8 mouse cellular contexts compared by ENCODE assay signal in genomic region chr16:33063267-33063666, GRCm38 (mm10). TPM values are rescaled to one million over a fixed set of nuclear protein-coding genes. Genes with fewer than 3 reads are reported as not detected.
DNase-seq lines count a peak whose midpoint lies in the region; ATAC-seq and TF ChIP-seq lines count a peak whose summit lies in the region.

No protein-coding gene starts in this region.

- TF ChIP-seq POLR2A in lung, adult 2 months (IDR thresholded peaks at IDR 0.05; ENCODE audit: borderline replicate concordance, extremely low read depth, low read depth, low read length): no peak

- H3K9me3 ChIP-seq in hindbrain, embryonic 15.5 days: no peaks in the 10 kb centered on the region
- no peaks in the 10 kb centered on the region for H3K9me3 ChIP-seq in midbrain, postnatal 0 days (ENCODE audit: low read length)

- ATAC-seq in common myeloid progenitor, adult 5-6 weeks (replicated peaks; ENCODE audit: low read depth, poor library complexity, severe bottlenecking): peak; percentile 26
- ATAC-seq in hindbrain, embryonic 15.5 days (ENCODE audit: low FRiP score, low read depth): no peak
- no peak for ATAC-seq in midbrain, postnatal 0 days (ENCODE audit: low FRiP score)

- peak overlapping the region; percentile 83; the same call in 1 of the 2 replicates for H3K27ac ChIP-seq in hindbrain, embryonic 15.5 days (replicated peaks)
- no peak overlapping the region for H3K27ac ChIP-seq in midbrain, postnatal 0 days (ENCODE audit: low read depth, low read length)

- H3K9ac ChIP-seq in hindbrain, embryonic 15.5 days: peak overlapping the region; percentile 64
- peak overlapping the region; percentile 76; the same call in 1 of the 2 replicates for H3K9ac ChIP-seq in midbrain, postnatal 0 days (replicated peaks; ENCODE audit: low read length, poor library complexity, severe bottlenecking)

- TF ChIP-seq CTCF in lung, adult 2 months (IDR thresholded peaks at IDR 0.05; ENCODE audit: insufficient read depth, low read length): no peak
- no peak for TF ChIP-seq CTCF in midbrain, postnatal 0 days (IDR thresholded peaks at IDR 0.05)

- peaks cover 37% of the 10 kb centered on the region for H3K36me3 ChIP-seq in hindbrain, embryonic 15.5 days
- peaks cover 32% of the 10 kb centered on the region for H3K36me3 ChIP-seq in midbrain, postnatal 0 days (ENCODE audit: insufficient read depth, low read length)

- H3K4me1 ChIP-seq in lung, adult 2 months (ENCODE audit: control insufficient read depth, insufficient read depth, low read length): no peaks in the 10 kb centered on the region; the same call in 1 of the 2 replicates
- peaks cover 27% of the 10 kb centered on the region for H3K4me1 ChIP-seq in hindbrain, embryonic 15.5 days (replicated peaks)
- peaks cover 11% of the 10 kb centered on the region for H3K4me1 ChIP-seq in midbrain, postnatal 0 days (ENCODE audit: insufficient read depth, low read length)

- no peak for DNase-seq in lung, adult 2 months
- no peak for DNase-seq in lung, adult 18-20 months
- DNase-seq in midbrain, postnatal 0 days (ENCODE audit: low spot score): no peak
- DNase-seq in frontal cortex, postnatal 36 days (ENCODE audit: low spot score in 2 of 2): no peak
- no peak for DNase-seq in embryo, embryonic 9.5 days (ENCODE audit: extremely low spot score)
- no peak for DNase-seq in embryo, embryonic 11 days

- no peaks in the 10 kb centered on the region for H3K27me3 ChIP-seq in hindbrain, embryonic 15.5 days
- H3K27me3 ChIP-seq in midbrain, postnatal 0 days (ENCODE audit: insufficient read depth, low read length): no peaks in the 10 kb centered on the region

- WGBS in lung, adult 2 months: 15% methylated on average over 7 of the region's 7 CpGs
- WGBS in hindbrain, embryonic 15.5 days: 15% methylated on average over 7 of the region's 7 CpGs
- 13% methylated on average over 7 of the region's 7 CpGs for WGBS in midbrain, postnatal 0 days

- H3K4me2 ChIP-seq in hindbrain, embryonic 15.5 days: peak overlapping the region; percentile 81
- peak overlapping the region; percentile 82 for H3K4me2 ChIP-seq in midbrain, postnatal 0 days (ENCODE audit: low read depth, low read length, poor library complexity, severe bottlenecking)

- peak overlapping the region; percentile 66 for H3K4me3 ChIP-seq in lung, adult 2 months (replicated peaks; ENCODE audit: extremely low read depth, low read depth, low read length)
- peak overlapping the region; percentile 70 for H3K4me3 ChIP-seq in hindbrain, embryonic 15.5 days
- peak overlapping the region; percentile 87 for H3K4me3 ChIP-seq in midbrain, postnatal 0 days (ENCODE audit: low read depth, low read length)

RNA-seq across cellular contexts. Expression of gene Lmln, which starts 0.9 kb away (rescaled TPM):
- 2.6 and 5.0 TPM in 2 replicates for polyA plus RNA-seq in lung, adult 2 months (2012; rRNA removed)
- total RNA-seq in common myeloid progenitor, adult 5-6 weeks (2017): 2.1 and 19.5 TPM in 2 replicates
- polyA plus RNA-seq in hindbrain, embryonic 15.5 days (2015; fragmentation: Nextera tagmentation; extraction: Ambion mirVana): 4.4 and 4.6 TPM in 2 replicates
- 7.6 and 19.0 TPM in 2 replicates for total RNA-seq in midbrain, postnatal 0 days (2014; rRNA removed)
- 1.4 and 2.4 TPM in 2 replicates for polyA plus RNA-seq in midbrain, postnatal 0 days (2015; fragmentation: Nextera tagmentation; extraction: Ambion mirVana)

RNA-seq across cellular contexts. Expression of gene Rpl35a, which starts 7.0 kb away (rescaled TPM):
- polyA plus RNA-seq in lung, adult 2 months (2012; rRNA removed): 146 and 225 TPM in 2 replicates
- 2,000 and 2,611 TPM in 2 replicates for total RNA-seq in common myeloid progenitor, adult 5-6 weeks (2017)
- 425 and 508 TPM in 2 replicates for polyA plus RNA-seq in hindbrain, embryonic 15.5 days (2015; fragmentation: Nextera tagmentation; extraction: Ambion mirVana)
- total RNA-seq in midbrain, postnatal 0 days (2014; rRNA removed): 675 and 710 TPM in 2 replicates
- 425 and 447 TPM in 2 replicates for polyA plus RNA-seq in midbrain, postnatal 0 days (2015; fragmentation: Nextera tagmentation; extraction: Ambion mirVana)

RNA-seq across cellular contexts. Expression of gene Iqcg, which starts 7.2 kb away (rescaled TPM):
- 0.84 and 1.9 TPM in 2 replicates for polyA plus RNA-seq in lung, adult 2 months (2012; rRNA removed)
- 0.55 and 4.6 TPM in 2 replicates for total RNA-seq in common myeloid progenitor, adult 5-6 weeks (2017)
- 6.0 and 6.5 TPM in 2 replicates for polyA plus RNA-seq in hindbrain, embryonic 15.5 days (2015; fragmentation: Nextera tagmentation; extraction: Ambion mirVana)
- total RNA-seq in midbrain, postnatal 0 days (2014; rRNA removed): 2.5 and 8.3 TPM in 2 replicates
- 4.7 and 5.1 TPM in 2 replicates for polyA plus RNA-seq in midbrain, postnatal 0 days (2015; fragmentation: Nextera tagmentation; extraction: Ambion mirVana)
